Mouse (Mus musculus) erythroblast, embryonic 14.5 days (primary cell): ENCODE measurements around the gene Tssk2. TPM values are rescaled to one million over a fixed set of nuclear protein-coding genes. Genes with fewer than 3 reads are reported as not detected.
A peak's percentile ranks its signal among the peaks of the same experiment; 100 is the strongest.

ENCODE experiments used
- H3K27me3 ChIP-seq: 2 replicates; pipeline ENCODE4 v1.6.1; 2012; ENCODE audit warnings: inconsistent platforms; ENCODE audit not compliant: control insufficient read depth
- H3K36me3 ChIP-seq: 2 replicates; pipeline ENCODE4 v1.6.1; 2012; ENCODE audit warnings: mild to moderate bottlenecking, inconsistent platforms; ENCODE audit not compliant: control insufficient read depth
- H3K4me1 ChIP-seq: 2 replicates; pipeline ENCODE4 v1.6.1; 2012; ENCODE audit warnings: inconsistent platforms; ENCODE audit not compliant: control insufficient read depth
- H3K4me3 ChIP-seq: replicated peaks from 2 replicates; pipeline ENCODE3; 2012; ENCODE audit warnings: moderate library complexity, mild to moderate bottlenecking, inconsistent platforms
- H3K9me3 ChIP-seq: 2 replicates; pipeline ENCODE4 v1.6.1; 2012; ENCODE audit warnings: low read length, inconsistent platforms, mixed read lengths; ENCODE audit not compliant: control insufficient read depth
- GATA1 ChIP-seq: IDR thresholded peaks from 2 replicates; pipeline ENCODE4 v1.6.1; 2012; ENCODE audit warnings: low read length, inconsistent platforms, mixed read lengths
- TAL1 ChIP-seq: IDR thresholded peaks from 3 replicates; pipeline ENCODE4 v1.6.1; 2012; ENCODE audit warnings: low read length, inconsistent platforms, mixed read lengths
- polyA plus RNA-seq: library from polyadenylated mRNA; stranded (reverse); fragments of >175 nt; gene quantifications from 2 replicates; pipeline ENCODE4 v1.2.3, GENCODE M21; 2012

Gene Tssk2
- polyA plus RNA-seq, 1 experiment, result not detected

- Histone ChIP-seq H3K4me3 (no peak overlapping the region), H3K4me1 (peaks cover 57% of the 10 kb centered on the region), H3K36me3 (peaks cover 65% of the 10 kb centered on the region), H3K27me3 (no peaks in the 10 kb centered on the region), H3K9me3 (no peaks in the 10 kb centered on the region)
- no peak for TF ChIP-seq TAL1
- no peak for TF ChIP-seq GATA1
These were observed 27.2 kb upstream of the Tssk2 start for GRCm38 (mm10) chr16:17871248-17871647.

GRCm38 (mm10) chr16:17872995-17873394 lies 25.4 kb upstream of the Tssk2 start:
- H3K4me3 ChIP-seq, result no peak overlapping the region
- H3K27me3 ChIP-seq, result no peaks in the 10 kb centered on the region
- H3K4me1 ChIP-seq, result peaks cover 57% of the 10 kb centered on the region
- H3K9me3 ChIP-seq, result no peaks in the 10 kb centered on the region
- TF ChIP-seq GATA1, result no peak
- TF ChIP-seq TAL1, result no peak
- peaks cover 64% of the 10 kb centered on the region for H3K36me3 ChIP-seq

- H3K4me3 ChIP-seq, result no peak overlapping the region
- H3K36me3 ChIP-seq, result peaks cover 61% of the 10 kb centered on the region
- H3K4me1 ChIP-seq, result peaks cover 49% of the 10 kb centered on the region
- TF ChIP-seq TAL1 (no peak), GATA1 (no peak)
- peaks cover 3% of the 10 kb centered on the region for H3K9me3 ChIP-seq
- no peaks in the 10 kb centered on the region for H3K27me3 ChIP-seq
These were observed 23.3 kb upstream of the Tssk2 start for GRCm38 (mm10) chr16:17875174-17875573.

- TF ChIP-seq TAL1 (no peak), GATA1 (no peak)
- H3K4me1 ChIP-seq, result peaks cover 43% of the 10 kb centered on the region
- H3K36me3 ChIP-seq, result peaks cover 55% of the 10 kb centered on the region
- H3K9me3 ChIP-seq, result peaks cover 3% of the 10 kb centered on the region
- no peak overlapping the region for H3K4me3 ChIP-seq
- H3K27me3 ChIP-seq, result no peaks in the 10 kb centered on the region
These were observed 22.3 kb upstream of the Tssk2 start for GRCm38 (mm10) chr16:17876096-17876495.

- Histone ChIP-seq H3K4me1 (peaks cover 24% of the 10 kb centered on the region), H3K36me3 (peaks cover 64% of the 10 kb centered on the region), H3K9me3 (peaks cover 3% of the 10 kb centered on the region), H3K4me3 (no peak overlapping the region), H3K27me3 (no peaks in the 10 kb centered on the region)
- TF ChIP-seq GATA1, result no peak
- TF ChIP-seq TAL1, result no peak
These were observed 18.9 kb upstream of the Tssk2 start for GRCm38 (mm10) chr16:17879571-17879970.

- Histone ChIP-seq H3K9me3 (peaks cover 3% of the 10 kb centered on the region), H3K27me3 (no peaks in the 10 kb centered on the region), H3K4me3 (no peak overlapping the region), H3K4me1 (peaks cover 27% of the 10 kb centered on the region), H3K36me3 (peaks cover 72% of the 10 kb centered on the region)
- TF ChIP-seq GATA1 (no peak), TAL1 (no peak)
These were observed 16.2 kb upstream of the Tssk2 start for GRCm38 (mm10) chr16:17882196-17882595.

- Histone ChIP-seq H3K9me3 (no peaks in the 10 kb centered on the region; the same call in 1 of the 2 replicates), H3K27me3 (no peaks in the 10 kb centered on the region), H3K36me3 (peaks cover 55% of the 10 kb centered on the region), H3K4me3 (no peak overlapping the region), H3K4me1 (peaks cover 26% of the 10 kb centered on the region)
- no peak for TF ChIP-seq TAL1
- no peak for TF ChIP-seq GATA1
These were observed 14.3 kb upstream of the Tssk2 start for GRCm38 (mm10) chr16:17884116-17884515.

- Histone ChIP-seq H3K36me3 (peaks cover 23% of the 10 kb centered on the region), H3K4me1 (peaks cover 38% of the 10 kb centered on the region), H3K9me3 (no peaks in the 10 kb centered on the region), H3K27me3 (0 out of 2 replicates have a peak, but pooled peaks cover 2% of the 10 kb centered on the region), H3K4me3 (peak overlapping the region; percentile 99)
- TF ChIP-seq GATA1 (no peak), TAL1 (no peak)
These were observed 8.6 kb upstream of the Tssk2 start for GRCm38 (mm10) chr16:17889689-17890341.

- Histone ChIP-seq H3K27me3 (0 out of 2 replicates have a peak, but pooled peaks cover 2% of the 10 kb centered on the region), H3K36me3 (peaks cover 19% of the 10 kb centered on the region), H3K9me3 (no peaks in the 10 kb centered on the region)
These were observed 8.1 kb upstream of the Tssk2 start for GRCm38 (mm10) chr16:17890342-17890727.

More at GRCm38 (mm10) chr16:17890342-17890727, 8.1 kb upstream of the Tssk2 start:
- peaks cover 38% of the 10 kb centered on the region for H3K4me1 ChIP-seq
- no peak for TF ChIP-seq TAL1
- TF ChIP-seq GATA1, result no peak
- peak overlapping the region; percentile 99 for H3K4me3 ChIP-seq
